Mouse (Mus musculus): ENCODE measurements around the gene Magi1.

GRCm38 (mm10) chr6:94171250-94171649 is 112.5 kb downstream of the Magi1 start:
- TF ChIP-seq POLR2A (IDR thresholded peaks at IDR 0.05; ENCODE audit: borderline replicate concordance, control insufficient read depth, low read depth, low read length) (no peak), CTCF (IDR thresholded peaks at IDR 0.05; ENCODE audit: control insufficient read depth, insufficient read depth, low read length) (no peak)

All from bone marrow, adult 2 months (tissue).